Mouse (Mus musculus) hindbrain, embryonic 14.5 days (tissue): Measurements from ENCODE around the gene Gm36210. TPM values are rescaled to one million over a fixed set of nuclear protein-coding genes. Genes with fewer than 3 reads are reported as not detected.
"Not testable (repeated sequence)": the region's sequence is repeated elsewhere in the genome, so short reads cannot be mapped to it uniquely, and the experiment has no call there.

Experiments
- ATAC-seq: fragments of 200-750 bp; cut with Nextera tagmentation; 2 replicates; pipeline ENCODE4 v1.8.0; 2017; ENCODE audit warnings: moderate number of reproducible peaks, mild to moderate bottlenecking, moderate TSS enrichment, moderate library complexity; ENCODE audit not compliant: low FRiP score
- DNase-seq: peaks from one replicate; pipeline ENCODE4 v3.0.0-alpha.2; 2015; ENCODE audit warnings: low spot score
- H3K27ac ChIP-seq: fragments of 300-500 bp; sonication (generic); 2 replicates; pipeline ENCODE4 v1.5.1; 2014; ENCODE audit warnings: mild to moderate bottlenecking, moderate library complexity
- H3K27me3 ChIP-seq: fragments of 300-500 bp; sonication (generic); 2 replicates; pipeline ENCODE4 v1.6.1; 2014; ENCODE audit warnings: mild to moderate bottlenecking, low read length, mixed read lengths; ENCODE audit not compliant: control insufficient read depth, insufficient read depth
- H3K36me3 ChIP-seq: fragments of 300-500 bp; sonication (generic); replicated peaks from 2 replicates; pipeline ENCODE4 v1.6.1; 2014; ENCODE audit not compliant: control insufficient read depth, insufficient read depth
- H3K4me1 ChIP-seq: fragments of 300-500 bp; sonication (generic); replicated peaks from 2 replicates; pipeline ENCODE4 v1.6.1; 2014; ENCODE audit warnings: antibody characterized with exemption, low read length, mixed read lengths; ENCODE audit not compliant: control insufficient read depth, insufficient read depth
- H3K4me2 ChIP-seq: fragments of 300-500 bp; sonication (generic); replicated peaks from 2 replicates; pipeline ENCODE4 v1.6.1; 2014; ENCODE audit warnings: mild to moderate bottlenecking, moderate library complexity
- H3K4me3 ChIP-seq: fragments of 300-500 bp; sonication (generic); replicated peaks from 2 replicates; pipeline ENCODE4 v1.5.1; 2014; ENCODE audit warnings: mild to moderate bottlenecking, low read length
- H3K9ac ChIP-seq: fragments of 300-500 bp; sonication (generic); 2 replicates; pipeline ENCODE4 v1.6.1; 2014
- H3K9me3 ChIP-seq: fragments of 300-500 bp; sonication (generic); 2 replicates; pipeline ENCODE4 v1.6.1; 2016; ENCODE audit warnings: low read length; ENCODE audit not compliant: control insufficient read depth
- WGBS: fragments of 180-500 bp; shearing (Covaris S2); extraction: QIAGEN DNeasy Blood & Tissue Kit; methylation state at CpG from one replicate; pipeline ENCODE4 v1.1.7; 2014; 5-methylcytosine and 5-hydroxymethylcytosine counted together
- polyA plus RNA-seq: library from polyadenylated mRNA; unstranded; fragments of >200 nt; fragmentation: Nextera tagmentation; extraction: Ambion mirVana; gene quantifications from 2 replicates; pipeline ENCODE4 v1.2.1, GENCODE M21; 2014

Gene Gm36210
- polyA plus RNA-seq, 1 experiment from 2014 or later = 0.25 TPM

DNA sequence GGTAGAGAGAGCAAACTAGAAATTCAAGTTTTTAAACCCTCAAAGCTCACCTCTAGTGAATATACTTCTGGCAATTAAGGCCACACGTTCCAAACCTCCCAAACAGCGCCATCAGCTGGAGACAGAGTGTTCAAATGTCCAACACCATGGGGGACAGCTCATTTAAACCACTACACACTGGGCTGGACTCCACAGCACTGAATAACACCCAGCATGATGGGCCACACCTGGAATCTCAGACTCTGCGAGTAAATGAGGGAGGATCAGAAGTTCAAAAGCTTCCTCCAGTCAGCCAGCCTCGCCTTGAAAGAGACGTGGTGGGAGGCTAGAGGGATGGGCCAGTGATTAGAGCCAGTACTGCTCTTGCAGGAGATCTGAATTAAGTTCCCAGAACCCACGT is 36.2 kb downstream of the Gm36210 start, which contains the start of gene Isoc2b:
Isoc2b (minus strand) TSS at position 126 of the 400 bp plus-strand sequence.
- H3K27me3 ChIP-seq = no peaks in the 10 kb centered on the region
- no peak for DNase-seq
- H3K36me3 ChIP-seq = no peaks in the 10 kb centered on the region
- H3K27ac ChIP-seq = no peak within 1 kb of the TSS
- 0 out of 2 replicates have a peak, but pooled peaks cover 3% of the 10 kb centered on the region for H3K9me3 ChIP-seq
- no peak within 1 kb of the TSS for H3K9ac ChIP-seq
- no peak within 1 kb of the TSS for H3K4me2 ChIP-seq
- H3K4me3 ChIP-seq = no peak within 1 kb of the TSS
- ATAC-seq = no peak
- WGBS = 59% methylated on average over 6 of the region's 6 CpGs
- peaks cover 5% of the 10 kb centered on the region for H3K4me1 ChIP-seq

DNA sequence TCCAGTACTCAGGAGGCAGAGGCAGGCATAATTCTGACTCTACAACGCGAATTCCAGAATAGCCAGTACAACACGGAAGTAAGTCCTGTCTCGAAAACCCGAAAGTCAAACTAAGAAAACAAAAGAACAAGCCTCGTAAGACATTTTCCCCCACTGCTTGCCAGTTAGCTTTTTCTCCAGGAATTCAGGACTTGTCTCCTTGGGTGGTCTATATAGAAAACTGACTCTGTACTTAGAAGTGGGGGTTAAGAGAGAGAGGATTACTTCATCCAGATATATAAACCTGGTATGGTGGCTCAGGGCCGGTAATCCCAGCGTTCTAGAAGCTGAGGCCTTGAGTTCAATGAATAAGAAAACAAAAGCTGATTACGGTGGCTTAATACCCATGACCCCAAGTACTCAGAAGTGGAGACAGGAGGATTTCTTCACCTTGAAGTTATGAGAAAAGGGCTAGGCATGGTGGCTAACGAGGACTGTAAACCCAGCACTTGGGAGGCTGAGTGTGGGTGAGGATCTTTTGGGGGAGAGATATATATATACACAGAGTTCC is 39.6 kb downstream of the Gm36210 start:
- Histone ChIP-seq H3K9ac (peak overlapping the region; percentile 73), H3K9me3 (0 out of 2 replicates have a peak, but pooled peaks cover 6% of the 10 kb centered on the region), H3K4me1 (peaks cover 5% of the 10 kb centered on the region), H3K27me3 (no peaks in the 10 kb centered on the region), H3K4me3 (peak overlapping the region; percentile 61), H3K4me2 (peak overlapping the region; percentile 79), H3K27ac (peak overlapping the region; percentile 83), H3K36me3 (no peaks in the 10 kb centered on the region)
- DNase-seq (no peak), ATAC-seq (no peak)
- WGBS = 40% methylated on average over 10 of the region's 10 CpGs

DNA sequence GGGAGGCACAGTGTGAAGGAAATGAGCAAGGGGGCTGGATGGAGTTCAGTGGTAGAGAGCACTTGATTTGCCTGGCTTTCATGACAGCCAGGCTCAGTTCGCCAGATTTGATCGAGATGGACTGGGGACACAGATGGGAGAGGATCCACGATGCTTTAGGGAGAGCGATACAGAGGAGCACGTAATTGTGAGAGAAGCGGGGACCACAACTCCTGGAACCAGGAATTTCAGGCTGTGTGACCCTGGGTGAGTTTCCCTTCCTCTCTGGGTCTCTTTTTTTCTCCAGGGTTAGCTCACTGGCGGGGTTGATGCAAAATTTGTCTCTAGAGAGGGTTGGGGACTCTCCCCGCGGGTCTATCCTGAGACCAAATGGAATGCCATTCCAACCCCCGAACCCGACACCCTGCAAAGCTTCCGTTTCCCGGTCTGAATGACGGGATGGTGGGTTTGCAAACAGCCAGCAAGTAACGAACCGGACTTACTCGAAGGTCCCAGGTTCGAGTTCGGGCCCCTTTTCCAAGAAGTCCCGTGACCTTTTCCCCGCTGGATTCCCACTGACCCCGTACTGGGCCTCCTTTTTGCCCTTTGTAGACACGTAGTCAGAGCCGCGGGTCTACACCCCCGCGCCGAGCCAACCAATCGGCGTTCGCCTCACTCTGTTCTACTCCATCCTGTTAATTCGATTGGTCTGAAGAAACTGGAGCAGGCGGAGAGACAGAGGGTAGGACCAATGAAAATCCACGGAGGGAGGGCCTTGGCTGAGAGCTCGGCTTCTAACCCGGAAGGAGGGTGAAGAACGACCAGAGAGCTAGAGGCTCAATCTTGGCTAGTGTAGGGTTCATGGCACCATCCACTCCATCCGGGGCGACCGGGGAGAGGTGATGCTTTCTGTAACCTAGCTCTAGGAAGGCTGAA is 40.5 kb downstream of the Gm36210 start:
- no peaks in the 10 kb centered on the region for H3K36me3 ChIP-seq
- 4% methylated on average over 40 of the region's 40 CpGs for WGBS
- peak; percentile 100 for ATAC-seq

DNA sequence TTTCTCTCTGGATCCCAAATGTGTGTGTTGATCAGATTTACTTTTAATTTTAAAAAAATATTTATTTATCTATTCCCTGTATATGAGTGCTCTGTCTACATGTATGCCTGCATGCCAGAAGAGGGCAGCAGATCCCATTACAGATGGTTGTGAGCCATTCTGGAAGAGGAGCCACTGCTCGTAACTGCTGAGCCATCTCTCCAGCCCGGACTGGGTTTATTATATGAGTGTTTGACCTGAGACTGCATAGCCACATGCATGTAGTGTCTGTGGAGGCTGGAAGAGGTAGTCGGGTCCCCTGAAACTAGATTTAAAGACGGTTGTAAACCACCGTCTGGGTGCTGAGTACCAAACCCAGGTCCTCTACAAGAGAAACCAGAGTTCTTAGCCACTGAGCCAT is 41.2 kb downstream of the Gm36210 start:
- Histone ChIP-seq H3K4me2 (peak overlapping the region; percentile 79), H3K9ac (no peak overlapping the region), H3K9me3 (0 out of 2 replicates have a peak, but pooled peaks cover 6% of the 10 kb centered on the region), H3K27me3 (no peaks in the 10 kb centered on the region), H3K27ac (peak overlapping the region; percentile 83), H3K4me3 (peak overlapping the region; percentile 61), H3K36me3 (no peaks in the 10 kb centered on the region), H3K4me1 (peaks cover 5% of the 10 kb centered on the region)
- WGBS = 55% methylated on average over 5 of the region's 5 CpGs
- DNase-seq (no peak), ATAC-seq (no peak)

More for the DNA sequence above, 40.5 kb downstream of the Gm36210 start:
- Histone ChIP-seq H3K4me1 (peaks cover 5% of the 10 kb centered on the region), H3K4me3 (peak overlapping the region; percentile 61), H3K9me3 (0 out of 2 replicates have a peak, but pooled peaks cover 6% of the 10 kb centered on the region), H3K27ac (peak overlapping the region; percentile 83), H3K27me3 (no peaks in the 10 kb centered on the region), H3K4me2 (peak overlapping the region; percentile 79), H3K9ac (peak overlapping the region; percentile 73)
- DNase-seq = peak; percentile 96

DNA sequence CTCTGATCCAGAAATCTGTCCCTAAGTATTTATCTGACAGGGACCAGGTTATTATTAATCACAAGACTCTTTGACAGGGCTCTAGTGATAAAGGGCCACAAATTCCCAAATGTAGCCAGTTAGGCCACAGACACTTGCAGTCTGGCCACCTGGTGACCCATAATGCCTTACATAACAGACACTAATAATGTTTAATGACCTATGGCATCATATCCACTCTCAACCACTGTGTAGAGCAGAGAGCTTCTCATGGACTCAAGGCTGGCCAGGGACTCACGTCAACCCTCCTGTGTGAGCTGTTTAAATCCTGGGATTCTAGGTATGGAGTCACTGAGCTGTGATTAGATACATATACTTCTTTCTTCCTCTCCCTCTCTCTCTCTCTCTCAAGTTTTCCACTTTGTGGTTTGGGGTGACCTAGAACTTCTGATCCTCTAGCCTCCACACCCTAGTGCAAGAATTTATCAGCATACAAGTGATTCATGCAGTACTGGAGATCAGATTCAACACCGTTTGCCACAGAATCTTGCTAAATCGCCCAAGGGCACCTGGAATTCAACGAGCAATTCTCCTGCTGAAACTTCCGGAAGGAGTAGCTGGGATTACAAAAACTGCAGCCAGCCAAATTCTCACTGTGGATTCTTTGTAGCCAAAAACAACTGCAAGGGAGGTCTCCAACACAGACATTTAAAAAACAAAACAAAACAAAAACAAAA is 42.0 kb downstream of the Gm36210 start:
- Histone ChIP-seq H3K9me3 (0 out of 2 replicates have a peak, but pooled peaks cover 6% of the 10 kb centered on the region), H3K4me1 (peaks cover 5% of the 10 kb centered on the region), H3K9ac (no peak overlapping the region), H3K36me3 (no peaks in the 10 kb centered on the region), H3K4me3 (no peak overlapping the region), H3K27ac (no peak overlapping the region), H3K27me3 (no peaks in the 10 kb centered on the region), H3K4me2 (no peak overlapping the region)
- 79% methylated on average over 5 of the region's 5 CpGs for WGBS
- no peak for DNase-seq
- no peak for ATAC-seq

DNA sequence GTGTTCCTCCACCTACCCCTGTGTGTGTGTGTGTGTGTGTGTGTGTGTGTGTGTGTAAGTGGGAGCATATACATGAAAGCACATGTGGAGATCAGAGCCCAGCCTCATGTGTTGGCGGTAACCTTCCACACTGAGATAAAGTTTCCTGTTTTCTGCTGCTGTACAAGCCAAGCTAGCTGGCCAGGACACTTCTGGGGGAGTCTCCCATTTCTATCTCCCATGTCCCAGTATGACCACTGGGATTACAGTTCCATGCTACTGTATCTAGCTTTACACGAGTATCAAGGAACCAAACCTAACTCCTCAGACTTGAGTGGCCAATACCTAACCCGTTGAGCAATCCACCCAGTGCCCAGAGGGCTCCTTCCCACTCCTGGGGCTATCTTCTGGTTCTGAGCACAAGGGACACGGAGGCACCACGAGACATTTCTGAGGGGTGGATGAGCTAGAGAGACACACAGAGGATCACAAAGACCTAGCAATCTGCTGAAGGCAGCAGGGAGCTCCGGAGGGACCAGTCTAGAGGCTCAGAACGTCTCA is 42.7 kb downstream of the Gm36210 start:
- H3K36me3 ChIP-seq = no peaks in the 10 kb centered on the region
- no peak overlapping the region for H3K27ac ChIP-seq
- no peaks in the 10 kb centered on the region for H3K27me3 ChIP-seq
- 76% methylated on average over 7 of the region's 7 CpGs for WGBS
- no peak overlapping the region for H3K4me3 ChIP-seq
- peaks cover 5% of the 10 kb centered on the region for H3K4me1 ChIP-seq
- H3K9me3 ChIP-seq = 0 out of 2 replicates have a peak, but pooled peaks cover 6% of the 10 kb centered on the region
- no peak for ATAC-seq
- no peak overlapping the region for H3K9ac ChIP-seq
- no peak for DNase-seq
- no peak overlapping the region for H3K4me2 ChIP-seq

DNA sequence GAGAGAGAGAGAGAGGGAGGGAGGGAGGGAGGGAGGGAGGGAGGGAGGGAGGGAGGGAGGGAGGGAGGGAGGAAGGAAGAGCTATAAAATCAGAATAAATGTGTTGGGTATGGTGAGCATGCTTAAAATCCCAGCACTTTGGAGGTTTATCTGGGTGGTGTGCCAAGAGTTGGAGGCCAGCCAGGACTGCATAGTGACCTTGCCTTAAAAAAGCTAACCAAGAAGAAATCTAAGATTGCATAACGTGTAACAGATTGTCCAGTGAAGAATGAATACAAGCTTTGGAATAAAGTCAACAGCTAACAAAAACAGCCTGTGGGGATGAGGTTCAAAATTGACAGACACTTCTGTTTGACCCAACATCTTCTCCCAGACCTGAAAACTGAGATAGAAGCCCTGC is 43.3 kb downstream of the Gm36210 start:
- ATAC-seq (no peak), DNase-seq (no peak)
- H3K27me3 ChIP-seq = no peaks in the 10 kb centered on the region
- H3K4me3 ChIP-seq = no peak overlapping the region
- no peak overlapping the region for H3K27ac ChIP-seq
- no peaks in the 10 kb centered on the region for H3K36me3 ChIP-seq
- H3K9ac ChIP-seq = no peak overlapping the region
- no peak overlapping the region for H3K4me2 ChIP-seq
- 0 out of 2 replicates have a peak, but pooled peaks cover 6% of the 10 kb centered on the region for H3K9me3 ChIP-seq
- 70% methylated on average over 1 of the region's 1 CpGs for WGBS
- peaks cover 5% of the 10 kb centered on the region for H3K4me1 ChIP-seq

DNA sequence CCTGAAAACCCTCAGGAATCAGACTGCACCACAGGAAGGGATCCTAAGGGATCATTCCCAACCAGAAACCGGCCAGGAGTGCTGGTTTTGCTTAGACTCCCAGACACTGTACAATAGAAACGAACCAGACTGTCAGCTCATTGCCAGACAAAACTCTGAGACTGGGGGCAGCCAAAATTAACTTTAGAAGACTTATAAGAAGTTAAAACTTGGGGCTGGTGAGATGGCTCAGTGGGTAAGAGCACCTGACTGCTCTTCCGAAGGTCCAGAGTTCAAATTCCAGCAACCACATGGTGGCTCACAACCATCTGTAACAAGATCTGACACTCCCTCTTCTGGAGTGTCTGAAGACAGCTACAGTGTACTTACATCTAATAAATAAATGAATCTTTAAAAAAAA is 45.4 kb downstream of the Gm36210 start:
- H3K4me3 ChIP-seq, H3K9ac ChIP-seq, ATAC-seq, H3K27ac ChIP-seq, H3K27me3 ChIP-seq, H3K4me1 ChIP-seq, H3K9me3 ChIP-seq, H3K4me2 ChIP-seq, H3K36me3 ChIP-seq, DNase-seq: not testable (repeated sequence)
- 72% methylated on average over 3 of the region's 3 CpGs for WGBS
